In the genomic region with DNA sequence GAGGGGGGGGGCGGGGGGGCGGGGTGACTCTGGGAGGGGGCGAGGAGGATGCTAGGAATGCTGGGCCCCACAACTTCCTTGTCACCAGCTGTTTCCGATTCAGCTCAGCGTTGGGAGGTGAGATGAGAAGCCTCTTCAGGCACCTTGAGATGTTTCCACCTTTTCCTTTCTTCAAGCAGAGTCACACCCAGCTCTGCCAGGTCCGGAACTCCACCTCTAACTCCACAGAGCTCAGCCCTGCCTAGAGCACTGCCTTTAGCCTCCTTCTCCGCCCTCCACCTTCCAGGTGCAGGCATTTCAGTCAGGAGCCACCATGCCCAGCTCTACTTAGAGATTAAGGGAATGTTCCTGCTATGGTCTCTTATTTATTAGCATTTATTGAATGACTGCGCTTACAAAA, we compare ENCODE assay signal across 18 mouse cellular contexts. TPM values are rescaled to one million over a fixed set of nuclear protein-coding genes. Genes with fewer than 3 reads are reported as not detected.
DNase-seq lines count a peak whose midpoint lies in the region; ATAC-seq lines count a peak whose summit lies in the region.
"Had no signal": no experiment of that assay in that cellular context is flagged by ENCODE, and none has a peak within 500 bp of the region (broad histone marks: within the 10 kb centered on the region; RNA-seq: fewer than 3 reads in every experiment).

No protein-coding gene starts in this region.

- no peaks in the 10 kb centered on the region for H3K36me3 ChIP-seq in forebrain, embryonic 15.5 days
- no peaks in the 10 kb centered on the region for H3K36me3 ChIP-seq in forebrain, embryonic 12.5 days (replicated peaks)
- H3K36me3 ChIP-seq: embryonic facial prominence, embryonic 10.5 days; heart, embryonic 15.5 days; limb, embryonic 15.5 days had no signal

- H3K4me2 ChIP-seq in forebrain, embryonic 15.5 days (replicated peaks) = no peak overlapping the region
- H3K4me2 ChIP-seq in forebrain, embryonic 12.5 days = no peak overlapping the region
- H3K4me2 ChIP-seq: heart, embryonic 15.5 days; limb, embryonic 15.5 days had no signal

- 0 out of 2 replicates have a peak overlapping the region, but pooled peaks have one; percentile 19 for H3K27ac ChIP-seq in forebrain, embryonic 15.5 days (replicated peaks)
- no peak overlapping the region for H3K27ac ChIP-seq in forebrain, embryonic 12.5 days
- H3K27ac ChIP-seq: heart, adult 2 months; heart, embryonic 15.5 days; limb, embryonic 15.5 days had no signal

- H3K9ac ChIP-seq in forebrain, embryonic 15.5 days (replicated peaks) = no peak overlapping the region
- no peak overlapping the region for H3K9ac ChIP-seq in forebrain, embryonic 12.5 days
- H3K9ac ChIP-seq: heart, embryonic 15.5 days; limb, embryonic 15.5 days had no signal

- H3K4me1 ChIP-seq in forebrain, embryonic 15.5 days = peaks cover 28% of the 10 kb centered on the region
- H3K4me1 ChIP-seq in forebrain, embryonic 12.5 days = peaks cover 18% of the 10 kb centered on the region

- WGBS in forebrain, embryonic 15.5 days = 77% methylated on average over 6 of the region's 8 CpGs
- 76% methylated on average over 5 of the region's 8 CpGs for WGBS in forebrain, embryonic 12.5 days

- no peak for ATAC-seq in forebrain, embryonic 15.5 days (replicated peaks)
- no peak for ATAC-seq in forebrain, embryonic 12.5 days (ENCODE audit: low FRiP score)
- ATAC-seq: forebrain, embryonic 16.5 days had no signal

- DNase-seq in ZHBTc4 (ENCODE audit: low read depth, low spot score) = peak; percentile 9
- DNase-seq in lung, postnatal 25 days (ENCODE audit: low spot score) = peak; percentile 21
- DNase-seq in thymus, postnatal 0 days (ENCODE audit: low spot score) = peak; percentile 42
- no peak for DNase-seq in frontal cortex, postnatal 14 days (ENCODE audit: low spot score in 2 of 2)
- no peak for DNase-seq in gastrocnemius, postnatal 4 days (ENCODE audit: low spot score in 2 of 2)
- no peak for DNase-seq in adrenal gland, postnatal 10 days
- DNase-seq: gastrocnemius, postnatal 10 days; heart, adult 2 months; kidney, adult 2 months; kidney, postnatal 36 days had no signal

- H3K9me3 ChIP-seq in forebrain, embryonic 15.5 days = no peaks in the 10 kb centered on the region
- no peaks in the 10 kb centered on the region for H3K9me3 ChIP-seq in forebrain, embryonic 12.5 days
- H3K9me3 ChIP-seq: embryonic facial prominence, embryonic 10.5 days; heart, embryonic 15.5 days; limb, embryonic 15.5 days had no signal

- H3K4me3 ChIP-seq in forebrain, embryonic 15.5 days = no peak overlapping the region
- no peak overlapping the region for H3K4me3 ChIP-seq in forebrain, embryonic 12.5 days (replicated peaks)
- H3K4me3 ChIP-seq: embryonic facial prominence, embryonic 10.5 days; erythroblast, embryonic 14.5 days; heart, adult 2 months; heart, embryonic 15.5 days; limb, embryonic 15.5 days; megakaryocyte, embryonic 14.5 days had no signal

- H3K27me3 ChIP-seq in forebrain, embryonic 15.5 days = no peaks in the 10 kb centered on the region
- peaks cover 10% of the 10 kb centered on the region; the same call in 1 of the 2 replicates for H3K27me3 ChIP-seq in forebrain, embryonic 12.5 days
- H3K27me3 ChIP-seq: limb, embryonic 15.5 days had no signal

RNA-seq across cellular contexts. Expression of gene Ly86, which starts 34.7 kb away (rescaled TPM):
- polyA plus RNA-seq in forebrain, embryonic 15.5 days (2015; fragmentation: Nextera tagmentation; extraction: Ambion mirVana) = 5.5 and 6.0 TPM in 2 replicates
- 4.6 and 5.4 TPM in 2 replicates for polyA plus RNA-seq in forebrain, embryonic 12.5 days (2016; fragmentation: Nextera tagmentation; extraction: Ambion mirVana)
- 14.9 and 17.4 TPM in 2 replicates for polyA plus RNA-seq in thymus, postnatal 0 days (2015; fragmentation: Nextera tagmentation; extraction: Ambion mirVana)
- 1 to 10 TPM; 2.7 to 2.8 TPM for total RNA-seq in gastrocnemius, postnatal 4 days (2021)
- 1 to 10 TPM; 4.2 to 4.6 TPM for total RNA-seq in adrenal gland, postnatal 10 days (2021)
- polyA plus RNA-seq: erythroblast, embryonic 14.5 days had no signal

Comparison
In these comparisons a context has a peak if more than half of its experiments do, and no peak if none do; other contexts are left out.
1. DNase-seq: peak in ZHBTc4 (single experiment), lung, postnatal 25 days (single experiment) and thymus, postnatal 0 days (single experiment); none in frontal cortex, postnatal 14 days (0 of 2), gastrocnemius, postnatal 4 days (0 of 2) and adrenal gland, postnatal 10 days (single experiment).